Mouse (Mus musculus) myocyte (in vitro differentiated cells): ENCODE measurements around the gene Noct. TPM values are rescaled to one million over a fixed set of nuclear protein-coding genes. Genes with fewer than 3 reads are reported as not detected.

Source experiments
- H3K27me3 ChIP-seq: one replicate; pipeline ENCODE4 v1.6.1; 2011; ENCODE audit not compliant: control insufficient read depth, insufficient read depth, insufficient read length
- H3K36me3 ChIP-seq: one replicate; pipeline ENCODE4 v1.6.1; 2011; ENCODE audit not compliant: control insufficient read depth, insufficient read depth
- H3K4me2 ChIP-seq: one replicate; pipeline ENCODE4 v1.6.1; 2011; ENCODE audit warnings: low read depth, control low read depth
- H3K4me3 ChIP-seq: one replicate; pipeline ENCODE4 v1.5.1; 2011; ENCODE audit warnings: mild to moderate bottlenecking, control low read depth, moderate library complexity
- H3K79me2 ChIP-seq: one replicate; pipeline ENCODE4 v1.6.1; 2011; ENCODE audit not compliant: control insufficient read depth, insufficient read depth
- H3ac ChIP-seq: one replicate; pipeline ENCODE4 v1.6.1; 2011; ENCODE audit not compliant: control insufficient read depth, insufficient read length
- CEBPB ChIP-seq: IDR thresholded peaks from 2 replicates; pipeline ENCODE4 v1.6.1; 2011; ENCODE audit warnings: mild to moderate bottlenecking, moderate library complexity; ENCODE audit not compliant: poor library complexity, insufficient read depth, severe bottlenecking
- E2F4 ChIP-seq: IDR thresholded peaks from one replicate; pipeline ENCODE4 v1.6.1; 2011; ENCODE audit warnings: mild to moderate bottlenecking, control low read depth, moderate library complexity; ENCODE audit not compliant: insufficient read depth
- MAX ChIP-seq: IDR thresholded peaks from one replicate; pipeline ENCODE4 v1.6.1; 2011; ENCODE audit warnings: low read depth, mild to moderate bottlenecking, control low read depth
- MYOD1 ChIP-seq, 3 experiments: IDR thresholded peaks; one replicate each; pipeline ENCODE4 v1.6.1; 2011; ENCODE audit warnings: control low read depth in 2 of 3, low read depth in 2 of 3, mild to moderate bottlenecking in 2 of 3, moderate library complexity in 1 of 3; ENCODE audit not compliant: insufficient read length in 2 of 3, control insufficient read depth in 1 of 3
- MYOG ChIP-seq, 3 experiments: IDR thresholded peaks; one replicate each; pipeline ENCODE4 v1.6.1; 2011; ENCODE audit warnings: control low read depth in 2 of 3, low read depth in 2 of 3, mild to moderate bottlenecking in 2 of 3; ENCODE audit not compliant: insufficient read length in 2 of 3, control insufficient read depth in 1 of 3, insufficient read depth in 1 of 3
- POLR2A ChIP-seq: IDR thresholded peaks from one replicate; pipeline ENCODE4 v1.6.1; 2011; ENCODE audit warnings: low read depth, mild to moderate bottlenecking, control low read depth, moderate library complexity; ENCODE audit not compliant: insufficient read length
- POLR2AphosphoS2 ChIP-seq: IDR thresholded peaks from one replicate; pipeline ENCODE4 v1.6.1; 2011; ENCODE audit warnings: low read depth, control low read depth; ENCODE audit not compliant: insufficient read length
- REST ChIP-seq: IDR thresholded peaks from one replicate; pipeline ENCODE4 v1.6.1; 2011; ENCODE audit warnings: mild to moderate bottlenecking, control low read depth, moderate library complexity; ENCODE audit not compliant: insufficient read depth, insufficient read length
- SRF ChIP-seq: IDR thresholded peaks from one replicate; pipeline ENCODE4 v1.6.1; 2011; ENCODE audit warnings: low read depth; ENCODE audit not compliant: control insufficient read depth, insufficient read length
- TCF12 ChIP-seq: IDR thresholded peaks from one replicate; pipeline ENCODE4 v1.6.1; 2011; ENCODE audit warnings: mild to moderate bottlenecking, control low read depth; ENCODE audit not compliant: poor library complexity, insufficient read depth, severe bottlenecking
- TCF3 ChIP-seq: IDR thresholded peaks from one replicate; pipeline ENCODE4 v1.6.1; 2011; ENCODE audit warnings: low read depth, control low read depth; ENCODE audit not compliant: insufficient read length
- USF1 ChIP-seq: IDR thresholded peaks from one replicate; pipeline ENCODE4 v1.6.1; 2011; ENCODE audit warnings: low read depth, mild to moderate bottlenecking, control low read depth, moderate library complexity
- polyA plus RNA-seq: library from polyadenylated mRNA; unstranded; fragments of >200 nt; fragmentation: generic; extraction: Trizol; gene quantifications from one replicate; pipeline ENCODE4 v1.2.1, GENCODE M21; 2012; ENCODE audit warnings: missing spikeins

Noct gene
- polyA plus RNA-seq, 1 experiment: 7.2 TPM

- Histone ChIP-seq H3K4me3 (no peak overlapping the region), H3K27me3 (no peaks in the 10 kb centered on the region), H3K36me3 (no peaks in the 10 kb centered on the region), H3K79me2 (peaks cover 27% of the 10 kb centered on the region), H3ac (no peak overlapping the region), H3K4me2 (peak overlapping the region; percentile 75)
- no peak for TF ChIP-seq SRF
- no peak for TF ChIP-seq TCF3
- TF ChIP-seq MYOG (IDR thresholded peaks at IDR 0.05; ENCODE audit: control insufficient read depth in 1 of 3, insufficient read depth in 1 of 3, insufficient read length in 2 of 3, low read depth in 2 of 3): no peak
- TF ChIP-seq CEBPB: no peak
- no peak for TF ChIP-seq MAX
- TF ChIP-seq USF1: no peak
- TF ChIP-seq MYOD1 (IDR thresholded peaks at IDR 0.05; ENCODE audit: control insufficient read depth in 1 of 3, insufficient read length in 2 of 3, low read depth in 2 of 3): no peak
- no peak for TF ChIP-seq TCF12
- no peak for TF ChIP-seq E2F4
These were observed 1.3 kb upstream of the Noct start for GRCm38 (mm10) chr3:51222834-51223460.

GRCm38 (mm10) chr3:51223556-51223955 is 691 bp upstream of the Noct start:
- H3K4me3 ChIP-seq: peak overlapping the region; percentile 44
- no peak overlapping the region for H3ac ChIP-seq
- H3K27me3 ChIP-seq: no peaks in the 10 kb centered on the region
- peaks cover 29% of the 10 kb centered on the region for H3K79me2 ChIP-seq
- TF ChIP-seq SRF (no peak), CEBPB (no peak), MAX (no peak), POLR2AphosphoS2 (no peak), E2F4 (no peak)
- H3K36me3 ChIP-seq: no peaks in the 10 kb centered on the region
- peak overlapping the region; percentile 75 for H3K4me2 ChIP-seq

DNA sequence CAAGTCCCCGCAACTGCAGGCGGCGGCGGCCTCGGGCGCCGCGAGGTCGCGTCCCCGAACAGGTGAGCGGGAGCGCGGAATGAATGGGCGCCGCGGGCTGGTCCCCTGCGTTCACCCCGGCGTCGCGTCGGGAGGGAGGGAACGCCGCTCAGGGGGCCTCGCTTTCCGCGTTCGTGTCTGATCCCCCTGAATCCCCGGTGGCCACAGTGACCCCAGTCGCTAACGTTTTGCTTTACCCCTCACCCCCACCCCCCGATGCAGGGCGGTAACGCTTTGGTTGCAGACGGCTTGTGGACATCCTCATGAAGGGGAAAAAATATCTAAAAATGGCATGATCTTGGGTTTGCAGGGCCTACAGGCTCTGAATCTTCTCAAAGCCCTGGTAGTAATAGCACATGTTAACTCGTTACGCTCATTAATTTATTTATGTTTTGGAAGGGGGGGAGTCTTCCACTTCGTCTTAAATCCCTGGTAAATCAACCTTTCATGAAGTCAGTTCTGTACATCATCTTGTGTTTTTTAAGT is 1.0 kb downstream of the Noct start:
- Histone ChIP-seq H3K27me3 (no peaks in the 10 kb centered on the region), H3K79me2 (peaks cover 41% of the 10 kb centered on the region), H3ac (peak overlapping the region; percentile 93), H3K4me3 (peak overlapping the region; percentile 44), H3K4me2 (peak overlapping the region; percentile 90), H3K36me3 (no peaks in the 10 kb centered on the region)
- TF ChIP-seq MYOD1 (IDR thresholded peaks at IDR 0.05; ENCODE audit: control insufficient read depth in 1 of 3, insufficient read length in 2 of 3, low read depth in 2 of 3) (peak in 1 of 3 experiments; percentile 33), POLR2A (no peak), REST (no peak), POLR2AphosphoS2 (no peak)

DNA sequence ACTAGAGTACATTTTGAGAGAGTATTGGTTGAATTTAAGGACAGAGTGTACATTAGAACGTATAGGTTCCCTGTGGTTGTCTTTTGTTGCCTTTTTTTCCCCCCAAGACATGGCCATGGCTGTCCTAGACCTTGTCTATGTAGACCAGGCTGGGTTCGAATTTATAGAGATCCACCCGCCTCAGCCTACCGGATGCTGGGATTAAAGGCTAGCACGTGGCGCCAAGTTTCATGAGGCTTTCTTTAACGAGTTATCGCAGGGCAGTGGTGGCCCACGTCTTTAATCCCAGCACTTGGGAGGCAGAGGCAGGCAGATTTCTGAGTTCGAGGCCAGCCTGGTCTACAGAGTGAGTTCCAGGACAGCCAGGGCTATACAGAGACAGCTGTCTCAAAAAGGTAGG is 1.7 kb downstream of the Noct start:
- TF ChIP-seq MYOD1 (IDR thresholded peaks at IDR 0.05; ENCODE audit: control insufficient read depth in 1 of 3, insufficient read length in 2 of 3, low read depth in 2 of 3) (no peak), REST (no peak), MAX (no peak), POLR2A (no peak), CEBPB (no peak), POLR2AphosphoS2 (no peak)
- Histone ChIP-seq H3K4me2 (peak overlapping the region; percentile 90), H3K36me3 (no peaks in the 10 kb centered on the region), H3ac (no peak overlapping the region), H3K4me3 (peak overlapping the region; percentile 44), H3K79me2 (peaks cover 46% of the 10 kb centered on the region), H3K27me3 (no peaks in the 10 kb centered on the region)

GRCm38 (mm10) chr3:51226601-51227000 is 2.4 kb downstream of the Noct start:
- no peak overlapping the region for H3K4me3 ChIP-seq
- H3K4me2 ChIP-seq: peak overlapping the region; percentile 90
- no peak for TF ChIP-seq MYOD1 (IDR thresholded peaks at IDR 0.05; ENCODE audit: control insufficient read depth in 1 of 3, insufficient read length in 2 of 3, low read depth in 2 of 3)
- TF ChIP-seq POLR2AphosphoS2: no peak
- TF ChIP-seq MAX: no peak
- no peak for TF ChIP-seq MYOG (IDR thresholded peaks at IDR 0.05; ENCODE audit: control insufficient read depth in 1 of 3, insufficient read depth in 1 of 3, insufficient read length in 2 of 3, low read depth in 2 of 3)
- TF ChIP-seq E2F4: no peak
- no peak for TF ChIP-seq TCF12
- TF ChIP-seq TCF3: no peak
- no peak for TF ChIP-seq POLR2A
- no peak for TF ChIP-seq SRF
- no peak for TF ChIP-seq REST
- no peak for TF ChIP-seq CEBPB
- no peak for TF ChIP-seq USF1
- H3K36me3 ChIP-seq: no peaks in the 10 kb centered on the region
- no peak overlapping the region for H3ac ChIP-seq
- H3K79me2 ChIP-seq: peaks cover 49% of the 10 kb centered on the region
- no peaks in the 10 kb centered on the region for H3K27me3 ChIP-seq
